Mouse (Mus musculus) liver, embryonic 14.5 days (tissue): ENCODE data around the gene Slc5a3. TPM values are rescaled to one million over a fixed set of nuclear protein-coding genes. Genes with fewer than 3 reads are reported as not detected.

ENCODE experiments used
- ATAC-seq: fragments of 200-750 bp; cut with Nextera tagmentation; 2 replicates; pipeline ENCODE4 v1.8.0; 2017; ENCODE audit warnings: moderate number of reproducible peaks, mild to moderate bottlenecking, moderate library complexity; ENCODE audit not compliant: insufficient read depth
- DNase-seq, 3 experiments: peaks; one replicate each; pipeline ENCODE4 v3.0.0-alpha.2; 2012 to 2013; ENCODE audit warnings: low read depth in 3 of 3, low spot score in 3 of 3
- H3K27ac ChIP-seq: fragments of 300-500 bp; sonication (generic); 2 replicates; pipeline ENCODE4 v1.5.1; 2014; ENCODE audit warnings: moderate library complexity, mild to moderate bottlenecking, control low read depth, inconsistent platforms
- H3K27me3 ChIP-seq: fragments of 300-500 bp; sonication (generic); 2 replicates; pipeline ENCODE4 v1.6.1; 2014; ENCODE audit warnings: mild to moderate bottlenecking, low read length, moderate library complexity; ENCODE audit not compliant: control insufficient read depth, insufficient read depth
- H3K36me3 ChIP-seq: fragments of 300-500 bp; sonication (generic); replicated peaks from 2 replicates; pipeline ENCODE4 v1.6.1; 2014; ENCODE audit warnings: low read depth; ENCODE audit not compliant: control insufficient read depth, insufficient read depth
- H3K4me1 ChIP-seq, 2 experiments: fragments of 200-500 bp in 1 of 2; fragments of 300-500 bp in 1 of 2; sonication (generic) in 1 of 2; replicated peaks; 2 replicates each; pipeline ENCODE4 v1.6.1; 2012 to 2014; ENCODE audit warnings: antibody characterized with exemption in 1 of 2, inconsistent platforms in 1 of 2, low read length in 1 of 2; ENCODE audit not compliant: control insufficient read depth in 2 of 2, insufficient read depth in 2 of 2
- H3K4me2 ChIP-seq: fragments of 300-500 bp; sonication (generic); 2 replicates; pipeline ENCODE4 v1.6.1; 2014; ENCODE audit warnings: low read depth, mild to moderate bottlenecking, control low read depth, moderate library complexity
- H3K4me3 ChIP-seq, 2 experiments: fragments of 200-500 bp in 1 of 2; fragments of 300-500 bp in 1 of 2; sonication (generic) in 1 of 2; 2 replicates each; pipeline ENCODE4 v1.5.1; 2012 to 2014; ENCODE audit warnings: low read depth in 2 of 2, low read length in 2 of 2, mild to moderate bottlenecking in 2 of 2, control low read depth in 1 of 2, inconsistent platforms in 1 of 2, moderate library complexity in 1 of 2; ENCODE audit not compliant: insufficient read depth in 1 of 2
- H3K9ac ChIP-seq: fragments of 300-500 bp; sonication (generic); replicated peaks from 2 replicates; pipeline ENCODE4 v1.6.1; 2014; ENCODE audit warnings: mild to moderate bottlenecking, control low read depth, moderate library complexity
- H3K9me3 ChIP-seq: fragments of 300-500 bp; sonication (generic); 2 replicates; pipeline ENCODE4 v1.6.1; 2016; ENCODE audit warnings: low read length, mixed read lengths; ENCODE audit not compliant: control insufficient read depth
- CTCF ChIP-seq: IDR thresholded peaks from 2 replicates; pipeline ENCODE4 v1.5.1; 2016; ENCODE audit warnings: antibody characterized with exemption, low read depth, control low read depth
- EP300 ChIP-seq: IDR thresholded peaks from 2 replicates; pipeline ENCODE4 v1.6.1; 2016; ENCODE audit warnings: antibody characterized with exemption, low read depth
- WGBS: fragments of 180-500 bp; shearing (Covaris S2); extraction: QIAGEN DNeasy Blood & Tissue Kit; methylation state at CpG from one replicate; pipeline ENCODE4 v1.1.7; 2014; ENCODE audit not compliant: insufficient replicate concordance; 5-methylcytosine and 5-hydroxymethylcytosine counted together
- polyA plus RNA-seq, 2 experiments: library from polyadenylated mRNA; depleted of rRNA in 1 of 2; stranded (reverse) in 1 of 2; unstranded in 1 of 2; fragments of >200 nt; fragmentation: Nextera tagmentation in 1 of 2; extraction: Ambion mirVana in 1 of 2; gene quantifications; 2 replicates each; pipeline versions ENCODE4 v1.2.1 to v1.2.3; 2012 to 2014

Gene Slc5a3
- polyA plus RNA-seq, 2 experiments, result 0.44 to 0.70 TPM

DNA sequence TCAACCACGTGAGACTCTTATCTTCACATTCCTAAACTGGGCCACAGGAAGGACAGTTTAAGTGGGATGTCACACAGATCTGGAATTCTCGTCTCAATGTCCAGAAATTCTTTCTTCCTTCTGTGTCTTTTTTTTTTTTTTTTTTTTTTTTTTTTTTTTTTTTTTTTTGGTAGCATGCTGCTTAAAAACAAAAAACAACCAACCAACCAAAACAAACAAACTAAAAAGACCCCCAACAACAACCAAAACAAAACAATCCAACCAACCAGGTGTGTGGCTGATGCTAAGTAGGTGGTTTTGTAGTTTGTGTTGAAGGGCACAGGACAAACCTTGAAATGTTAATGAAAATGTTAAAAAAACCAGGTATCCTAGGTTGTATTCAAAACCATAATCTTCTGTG lies 1.4 kb upstream of the Slc5a3 start:
- Histone ChIP-seq H3K27ac (no peak overlapping the region), H3K9me3 (no peaks in the 10 kb centered on the region; the same call in 1 of the 2 replicates), H3K27me3 (no peaks in the 10 kb centered on the region), H3K4me2 (no peak overlapping the region), H3K4me1 (peaks cover 2 to 4% of the 10 kb centered on the region in 2 experiments; a peak in 2 of 4 replicates), H3K36me3 (no peaks in the 10 kb centered on the region), H3K4me3 (no peak overlapping the region), H3K9ac (no peak overlapping the region)
- no peak for ATAC-seq
- no peak for DNase-seq
- no peak for TF ChIP-seq CTCF
- TF ChIP-seq EP300, result no peak
- WGBS, result 38% methylated on average over 2 of the region's 2 CpGs

DNA sequence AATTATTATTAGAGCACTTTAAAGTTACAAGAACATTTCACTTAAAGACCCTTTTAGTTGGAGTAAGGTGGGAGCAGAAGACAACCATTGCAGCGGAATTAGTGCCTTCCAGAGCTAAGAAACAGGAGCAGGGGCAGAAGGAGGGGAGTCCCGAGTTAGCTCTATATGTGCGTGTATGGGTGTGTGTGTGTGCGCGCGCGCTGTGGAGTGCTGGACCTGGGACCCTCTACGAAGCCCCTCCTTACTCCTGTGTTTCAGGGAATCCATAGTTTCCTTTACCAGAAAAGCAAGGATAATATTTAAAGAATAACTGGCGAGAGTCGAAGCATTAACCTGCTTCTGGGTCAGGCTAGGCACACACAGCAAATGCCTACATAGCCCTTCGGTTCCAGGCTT lies 668 bp upstream of the Slc5a3 start:
- ATAC-seq (no peak), DNase-seq (no peak)
- Histone ChIP-seq H3K27ac (no peak overlapping the region), H3K4me1 (peaks cover 2 to 4% of the 10 kb centered on the region in 2 experiments; a peak in 2 of 4 replicates), H3K4me3 (peak overlapping the region; percentile 75 to 89), H3K9me3 (no peaks in the 10 kb centered on the region; the same call in 1 of the 2 replicates), H3K9ac (peak overlapping the region; percentile 67), H3K36me3 (peaks cover under 1% of the 10 kb centered on the region), H3K4me2 (peak overlapping the region; percentile 97), H3K27me3 (no peaks in the 10 kb centered on the region)
- TF ChIP-seq CTCF (no peak), EP300 (no peak)
- 7% methylated on average over 11 of the region's 11 CpGs for WGBS

GRCm38 (mm10) chr16:92058644-92059620 lies 810 bp downstream of the Slc5a3 start:
- Histone ChIP-seq H3K27me3 (no peaks in the 10 kb centered on the region), H3K9me3 (no peaks in the 10 kb centered on the region; the same call in 1 of the 2 replicates)

DNA sequence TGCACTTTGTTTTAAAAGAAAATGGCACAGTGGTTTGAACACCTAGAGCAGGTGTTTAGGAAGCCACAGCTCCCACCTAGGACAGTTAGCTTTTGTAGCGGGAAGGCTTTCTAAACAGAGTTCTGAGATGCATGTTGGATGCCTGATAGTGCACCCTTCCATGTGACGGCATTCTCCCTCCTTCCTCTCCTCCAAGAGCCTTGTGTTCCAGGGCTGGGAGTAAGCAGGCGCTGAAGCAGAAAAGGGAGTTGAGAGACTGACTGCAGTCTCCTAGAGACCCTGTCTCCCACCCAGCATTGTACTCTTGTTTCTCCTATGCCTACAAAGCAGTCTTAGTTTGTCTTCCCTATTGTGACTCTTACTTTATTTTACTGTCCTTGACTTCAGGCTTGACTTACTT lies 2.1 kb downstream of the Slc5a3 start:
- TF ChIP-seq CTCF, result no peak
- no peak for TF ChIP-seq EP300
- peaks cover 2 to 4% of the 10 kb centered on the region in 2 experiments; a peak in 2 of 4 replicates for H3K4me1 ChIP-seq
- no peak overlapping the region for H3K27ac ChIP-seq
- H3K4me3 ChIP-seq, result no peak overlapping the region
- no peaks in the 10 kb centered on the region for H3K9me3 ChIP-seq
- no peak for DNase-seq
- no peak overlapping the region for H3K4me2 ChIP-seq
- H3K9ac ChIP-seq, result no peak overlapping the region
- no peak for ATAC-seq
- peaks cover 2% of the 10 kb centered on the region for H3K36me3 ChIP-seq
- no peaks in the 10 kb centered on the region for H3K27me3 ChIP-seq
- 67% methylated on average over 3 of the region's 3 CpGs for WGBS

More at GRCm38 (mm10) chr16:92058644-92059620, 810 bp downstream of the Slc5a3 start:
- H3K36me3 ChIP-seq, result peaks cover 2% of the 10 kb centered on the region
- DNase-seq (no peak), ATAC-seq (no peak)
- WGBS, result 3% methylated on average over 63 of the region's 63 CpGs
- TF ChIP-seq EP300, result no peak
- TF ChIP-seq CTCF, result no peak
- H3K4me1 ChIP-seq, result peaks cover 2 to 4% of the 10 kb centered on the region in 2 experiments; a peak in 2 of 4 replicates
- H3K4me3 ChIP-seq, result peak overlapping the region; percentile 75 to 89
- no peak overlapping the region for H3K27ac ChIP-seq
- H3K4me2 ChIP-seq, result peak overlapping the region; percentile 97
- H3K9ac ChIP-seq, result peak overlapping the region; percentile 68

- Histone ChIP-seq H3K27ac (no peak overlapping the region), H3K9ac (no peak overlapping the region), H3K4me1 (peaks cover 2 to 4% of the 10 kb centered on the region in 2 experiments; a peak in 2 of 4 replicates), H3K36me3 (peaks cover 2% of the 10 kb centered on the region), H3K4me3 (no peak overlapping the region), H3K4me2 (no peak overlapping the region), H3K27me3 (no peaks in the 10 kb centered on the region), H3K9me3 (no peaks in the 10 kb centered on the region)
- WGBS, result 86% methylated on average over 7 of the region's 7 CpGs
- TF ChIP-seq EP300 (no peak), CTCF (no peak)
- ATAC-seq (no peak), DNase-seq (no peak)
Measured at GRCm38 (mm10) chr16:92061586-92061985, 3.5 kb downstream of the Slc5a3 start.
